Mouse (Mus musculus) ES-E14 (cell line): Measurements from ENCODE around the gene Coq4.

ENCODE experiments used
- CHD2 ChIP-seq: IDR thresholded peaks from 2 replicates; pipeline ENCODE4 v1.6.1; 2014; ENCODE audit warnings: mild to moderate bottlenecking, low read depth, low read length, inconsistent platforms
- HCFC1 ChIP-seq: IDR thresholded peaks from 2 replicates; pipeline ENCODE4 v1.6.1; 2012; ENCODE audit warnings: low read length, inconsistent platforms, borderline replicate concordance; ENCODE audit not compliant: insufficient read depth
- MAFK ChIP-seq: IDR thresholded peaks from 2 replicates; pipeline ENCODE4 v1.6.1; 2014; ENCODE audit warnings: mild to moderate bottlenecking, low read depth, low read length, inconsistent platforms; ENCODE audit not compliant: insufficient read depth
- ZNF384 ChIP-seq: IDR thresholded peaks from 2 replicates; pipeline ENCODE4 v1.6.1; 2012; ENCODE audit warnings: low read depth, low read length, inconsistent platforms

- no peak for TF ChIP-seq MAFK
- TF ChIP-seq HCFC1 = no peak
- no peak for TF ChIP-seq CHD2
- no peak for TF ChIP-seq ZNF384
Observed at GRCm38 (mm10) chr2:29839460-29839859, 52.2 kb downstream of the Coq4 start.
